Mouse (Mus musculus) hindbrain, embryonic 16.5 days (tissue): ENCODE measurements around the gene Dxo. TPM values are rescaled to one million over a fixed set of nuclear protein-coding genes. Genes with fewer than 3 reads are reported as not detected.
"Not testable (repeated sequence)": the region's sequence is repeated elsewhere in the genome, so short reads cannot be mapped to it uniquely, and the experiment has no call there.

ENCODE experiments used
- ATAC-seq: fragments of 200-750 bp; cut with Nextera tagmentation; 2 replicates; pipeline ENCODE4 v1.8.0; 2017; ENCODE audit warnings: moderate TSS enrichment, moderate library complexity
- H3K27ac ChIP-seq: fragments of 300-500 bp; sonication (generic); 2 replicates; pipeline ENCODE4 v1.5.1; 2014; ENCODE audit warnings: low read depth, mild to moderate bottlenecking, control low read depth, low read length, moderate library complexity
- H3K27me3 ChIP-seq: fragments of 300-500 bp; sonication (generic); replicated peaks from 2 replicates; pipeline ENCODE4 v1.6.1; 2014; ENCODE audit warnings: low read length; ENCODE audit not compliant: control insufficient read depth, insufficient read depth
- H3K36me3 ChIP-seq: fragments of 300-500 bp; sonication (generic); 2 replicates; pipeline ENCODE4 v1.6.1; 2014; ENCODE audit warnings: mild to moderate bottlenecking, low read length, moderate library complexity, mixed read lengths; ENCODE audit not compliant: control insufficient read depth, insufficient read depth
- H3K4me1 ChIP-seq: fragments of 300-500 bp; sonication (generic); 2 replicates; pipeline ENCODE4 v1.6.1; 2014; ENCODE audit warnings: low read depth, low read length; ENCODE audit not compliant: control insufficient read depth, insufficient read depth
- H3K4me2 ChIP-seq: fragments of 300-500 bp; sonication (generic); 2 replicates; pipeline ENCODE4 v1.6.1; 2014; ENCODE audit warnings: mild to moderate bottlenecking, low read length, control low read depth, moderate library complexity
- H3K4me3 ChIP-seq: fragments of 300-500 bp; sonication (generic); 2 replicates; pipeline ENCODE4 v1.5.1; 2014; ENCODE audit warnings: mild to moderate bottlenecking, low read length, control low read depth, moderate library complexity
- H3K9ac ChIP-seq: fragments of 300-500 bp; sonication (generic); 2 replicates; pipeline ENCODE4 v1.6.1; 2014; ENCODE audit warnings: low read depth, mild to moderate bottlenecking, control low read depth, low read length, moderate library complexity
- H3K9me3 ChIP-seq: fragments of 300-500 bp; sonication (generic); 2 replicates; pipeline ENCODE4 v1.6.1; 2014; ENCODE audit warnings: mild to moderate bottlenecking, low read length, moderate library complexity; ENCODE audit not compliant: control insufficient read depth
- WGBS: fragments of 180-500 bp; shearing (Covaris S2); extraction: QIAGEN DNeasy Blood & Tissue Kit; methylation state at CpG from one replicate; pipeline ENCODE4 v1.1.7; 2014; 5-methylcytosine and 5-hydroxymethylcytosine counted together
- polyA plus RNA-seq: library from polyadenylated mRNA; unstranded; fragments of >200 nt; fragmentation: Nextera tagmentation; extraction: Ambion mirVana; gene quantifications from 2 replicates; pipeline ENCODE4 v1.2.1, GENCODE M21; 2015

The Dxo gene
- polyA plus RNA-seq, 1 experiment from 2014 or later, result 68.9 TPM

GRCm38 (mm10) chr17:34800781-34801305, 36.0 kb upstream of the Dxo start:
- not testable (repeated sequence) for H3K27me3 ChIP-seq, H3K9me3 ChIP-seq, H3K4me1 ChIP-seq, H3K27ac ChIP-seq, H3K4me2 ChIP-seq, H3K36me3 ChIP-seq, ATAC-seq, H3K4me3 ChIP-seq, H3K9ac ChIP-seq
- 93% methylated on average over 16 of the region's 16 CpGs for WGBS

DNA sequence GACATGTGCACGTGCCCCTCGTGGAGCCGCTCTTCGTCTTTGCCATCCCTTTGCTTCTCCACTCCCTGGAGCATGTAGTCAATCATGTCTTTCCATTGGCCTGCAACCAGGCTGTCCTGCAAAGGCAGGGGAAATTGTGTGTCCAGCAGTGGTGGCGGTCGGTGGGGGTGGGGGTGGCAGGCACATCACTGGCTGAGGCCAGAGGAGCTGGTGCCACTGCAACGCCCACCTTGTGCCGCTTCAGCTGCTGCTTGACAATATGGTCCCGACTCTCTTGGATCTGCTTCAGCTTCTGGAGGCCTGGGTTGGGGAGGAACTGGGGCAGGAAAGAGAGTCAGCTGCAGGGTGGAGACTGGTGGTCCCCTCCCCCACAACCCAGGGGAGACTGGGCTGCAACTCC, 34.1 kb upstream of the Dxo start:
- 94% methylated on average over 5 of the region's 9 CpGs for WGBS
- not testable (repeated sequence) for H3K27me3 ChIP-seq, H3K4me1 ChIP-seq, H3K4me3 ChIP-seq, H3K9ac ChIP-seq, H3K4me2 ChIP-seq, ATAC-seq, H3K36me3 ChIP-seq, H3K9me3 ChIP-seq, H3K27ac ChIP-seq

- not testable (repeated sequence) for H3K36me3 ChIP-seq, H3K27me3 ChIP-seq, H3K4me2 ChIP-seq, H3K4me1 ChIP-seq, H3K9ac ChIP-seq, H3K27ac ChIP-seq, ATAC-seq, H3K4me3 ChIP-seq, H3K9me3 ChIP-seq
- 95% methylated on average over 6 of the region's 6 CpGs for WGBS
These were observed 33.5 kb upstream of the Dxo start for GRCm38 (mm10) chr17:34803367-34803766.

- not testable (repeated sequence) for H3K27me3 ChIP-seq, H3K4me3 ChIP-seq, ATAC-seq, H3K4me2 ChIP-seq, H3K27ac ChIP-seq, H3K9me3 ChIP-seq, H3K4me1 ChIP-seq, H3K9ac ChIP-seq, H3K36me3 ChIP-seq
- 80% methylated on average over 3 of the region's 6 CpGs for WGBS
These were observed 32.5 kb upstream of the Dxo start, which contains the start of gene Cyp21a1 for GRCm38 (mm10) chr17:34804301-34804700. Gene Cyp21a1 (minus strand): TSS chr17:34804561.

GRCm38 (mm10) chr17:34804871-34805562, 31.8 kb upstream of the Dxo start:
- no peak overlapping the region for H3K27ac ChIP-seq
- no peak for ATAC-seq
- no peaks in the 10 kb centered on the region for H3K27me3 ChIP-seq
- no peak overlapping the region for H3K4me3 ChIP-seq
- H3K4me2 ChIP-seq, result no peak overlapping the region
- peaks cover 2% of the 10 kb centered on the region; the same call in 1 of the 2 replicates for H3K9me3 ChIP-seq
- H3K36me3 ChIP-seq, result no peaks in the 10 kb centered on the region
- WGBS, result 81% methylated on average over 6 of the region's 6 CpGs
- H3K4me1 ChIP-seq, result no peaks in the 10 kb centered on the region
- H3K9ac ChIP-seq, result no peak overlapping the region

- no peak for ATAC-seq
- Histone ChIP-seq H3K4me1 (no peaks in the 10 kb centered on the region), H3K9ac (no peak overlapping the region), H3K9me3 (peaks cover 2% of the 10 kb centered on the region; the same call in 1 of the 2 replicates), H3K36me3 (no peaks in the 10 kb centered on the region), H3K27ac (no peak overlapping the region), H3K4me3 (no peak overlapping the region), H3K4me2 (no peak overlapping the region), H3K27me3 (no peaks in the 10 kb centered on the region)
- WGBS, result 74% methylated on average over 3 of the region's 3 CpGs
These were observed 29.6 kb upstream of the Dxo start for GRCm38 (mm10) chr17:34807176-34807575.

DNA sequence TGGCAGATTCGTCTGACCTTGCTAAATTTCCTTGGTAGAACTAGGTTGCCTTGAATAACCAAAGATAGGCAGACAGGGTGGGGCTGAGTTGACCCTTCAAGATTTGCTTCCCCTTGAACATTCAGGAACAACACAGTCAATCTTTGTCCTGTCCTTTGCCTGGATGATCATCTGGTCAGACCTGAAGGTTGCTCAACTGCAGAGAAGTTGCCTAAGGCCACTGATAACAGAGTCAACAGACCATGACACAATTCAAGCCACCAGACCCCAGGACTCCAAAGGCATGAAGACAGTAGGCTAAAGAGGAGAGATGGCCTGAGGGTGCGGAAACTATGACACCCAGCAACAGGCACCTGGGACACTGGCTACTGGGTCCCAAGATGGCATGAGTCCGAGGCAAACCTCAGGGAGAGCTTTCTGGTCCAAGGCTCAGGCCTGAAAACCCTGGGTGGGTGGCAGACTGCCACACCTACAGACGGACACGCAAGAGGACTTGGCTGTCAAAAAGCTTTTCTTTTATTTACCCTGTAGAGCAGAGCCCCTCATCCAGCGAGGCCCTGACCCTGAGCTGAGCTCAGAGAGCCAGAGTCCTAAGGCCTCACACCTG, 28.1 kb upstream of the Dxo start:
- no peaks in the 10 kb centered on the region for H3K4me1 ChIP-seq
- no peak overlapping the region for H3K4me3 ChIP-seq
- H3K27me3 ChIP-seq, result no peaks in the 10 kb centered on the region
- 82% methylated on average over 6 of the region's 6 CpGs for WGBS
- no peak for ATAC-seq
- no peak overlapping the region for H3K27ac ChIP-seq
- H3K9ac ChIP-seq, result no peak overlapping the region
- H3K4me2 ChIP-seq, result no peak overlapping the region
- no peaks in the 10 kb centered on the region for H3K36me3 ChIP-seq
- H3K9me3 ChIP-seq, result peaks cover 2% of the 10 kb centered on the region; the same call in 1 of the 2 replicates

GRCm38 (mm10) chr17:34810411-34810810, 26.4 kb upstream of the Dxo start:
- WGBS, result 86% methylated on average over 5 of the region's 5 CpGs
- not testable (repeated sequence) for H3K9me3 ChIP-seq, H3K27ac ChIP-seq, H3K36me3 ChIP-seq, ATAC-seq, H3K27me3 ChIP-seq, H3K9ac ChIP-seq, H3K4me3 ChIP-seq, H3K4me2 ChIP-seq, H3K4me1 ChIP-seq

DNA sequence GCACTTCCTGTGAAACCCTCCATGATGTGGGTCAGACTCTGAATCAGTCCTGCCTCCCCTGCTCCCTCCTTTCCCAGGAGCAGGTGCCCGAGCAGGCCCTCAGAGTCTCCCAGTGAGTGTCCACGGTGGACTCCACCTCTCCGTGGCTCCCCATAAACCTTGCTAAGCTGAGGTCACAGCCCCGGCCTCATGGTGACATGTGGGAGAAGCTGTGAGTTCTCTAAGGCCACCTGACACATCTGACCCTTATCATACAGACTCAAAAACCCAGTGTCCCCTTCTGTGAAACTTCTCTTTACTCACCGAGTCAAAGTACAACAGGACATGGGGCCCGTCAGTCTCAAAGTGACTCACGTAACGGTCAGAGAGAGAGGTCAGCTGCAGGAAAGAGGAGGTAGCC, 26.0 kb upstream of the Dxo start:
- H3K27ac ChIP-seq, H3K36me3 ChIP-seq, H3K27me3 ChIP-seq, H3K4me1 ChIP-seq, H3K4me3 ChIP-seq, H3K9ac ChIP-seq, H3K4me2 ChIP-seq, H3K9me3 ChIP-seq, ATAC-seq: not testable (repeated sequence)
- 89% methylated on average over 8 of the region's 8 CpGs for WGBS
